Mouse (Mus musculus) heart, embryonic 13.5 days (tissue): ENCODE measurements at regions not wholly inside any gene's neighbourhood (a gene's known extent, or its start where the extent isn't known, plus 50 kb on each side); places are given as distances from the start of the nearest gene placed in this dataset.
A peak's percentile ranks its signal among the peaks of the same experiment; 100 is the strongest.

ENCODE experiments used
- ATAC-seq: fragments of 200-750 bp; cut with Nextera tagmentation; 2 replicates; pipeline ENCODE4 v1.8.0; 2017; ENCODE audit warnings: moderate TSS enrichment; ENCODE audit not compliant: insufficient number of reproducible peaks, low FRiP score, low TSS enrichment; ENCODE audit errors: extremely low read depth
- H3K27ac ChIP-seq: fragments of 300-500 bp; sonication (generic); replicated peaks from 2 replicates; pipeline ENCODE4 v1.5.1; 2015; ENCODE audit warnings: moderate library complexity, mild to moderate bottlenecking, inconsistent platforms
- H3K27me3 ChIP-seq: fragments of 300-500 bp; sonication (generic); replicated peaks from 2 replicates; pipeline ENCODE4 v1.6.1; 2015; ENCODE audit warnings: mild to moderate bottlenecking, inconsistent platforms
- H3K36me3 ChIP-seq: fragments of 300-500 bp; sonication (generic); 2 replicates; pipeline ENCODE4 v1.6.1; 2015; ENCODE audit warnings: mild to moderate bottlenecking, inconsistent platforms
- H3K4me1 ChIP-seq: fragments of 300-500 bp; sonication (generic); 2 replicates; pipeline ENCODE4 v1.6.1; 2015; ENCODE audit warnings: inconsistent platforms
- H3K4me2 ChIP-seq: fragments of 300-500 bp; sonication (generic); 2 replicates; pipeline ENCODE4 v1.6.1; 2015; ENCODE audit warnings: inconsistent platforms, mild to moderate bottlenecking, moderate library complexity
- H3K4me3 ChIP-seq: fragments of 300-500 bp; sonication (generic); 2 replicates; pipeline ENCODE4 v1.5.1; 2015; ENCODE audit warnings: moderate library complexity, mild to moderate bottlenecking, inconsistent platforms
- H3K9ac ChIP-seq: fragments of 300-500 bp; sonication (generic); 2 replicates; pipeline ENCODE4 v1.6.1; 2015; ENCODE audit warnings: inconsistent platforms, mild to moderate bottlenecking, moderate library complexity
- H3K9me3 ChIP-seq: fragments of 300-500 bp; sonication (generic); 2 replicates; pipeline ENCODE4 v1.6.1; 2016; ENCODE audit warnings: inconsistent platforms
- WGBS: fragments of 180-500 bp; shearing (Covaris S2); methylation state at CpG from one replicate; pipeline ENCODE4 v1.1.7; 2015; ENCODE audit warnings: mixed read lengths; 5-methylcytosine and 5-hydroxymethylcytosine counted together

GRCm38 (mm10) chr12:56472856-56473647 lies 63.7 kb downstream of the Nkx2-1 start:
- Histone ChIP-seq H3K9me3 (no peaks in the 10 kb centered on the region), H3K4me1 (no peaks in the 10 kb centered on the region), H3K36me3 (no peaks in the 10 kb centered on the region), H3K27ac (no peak overlapping the region), H3K4me3 (no peak overlapping the region), H3K27me3 (no peaks in the 10 kb centered on the region), H3K4me2 (no peak overlapping the region), H3K9ac (no peak overlapping the region)
- no peak for ATAC-seq
- 66% methylated on average over 10 of the region's 10 CpGs for WGBS

DNA sequence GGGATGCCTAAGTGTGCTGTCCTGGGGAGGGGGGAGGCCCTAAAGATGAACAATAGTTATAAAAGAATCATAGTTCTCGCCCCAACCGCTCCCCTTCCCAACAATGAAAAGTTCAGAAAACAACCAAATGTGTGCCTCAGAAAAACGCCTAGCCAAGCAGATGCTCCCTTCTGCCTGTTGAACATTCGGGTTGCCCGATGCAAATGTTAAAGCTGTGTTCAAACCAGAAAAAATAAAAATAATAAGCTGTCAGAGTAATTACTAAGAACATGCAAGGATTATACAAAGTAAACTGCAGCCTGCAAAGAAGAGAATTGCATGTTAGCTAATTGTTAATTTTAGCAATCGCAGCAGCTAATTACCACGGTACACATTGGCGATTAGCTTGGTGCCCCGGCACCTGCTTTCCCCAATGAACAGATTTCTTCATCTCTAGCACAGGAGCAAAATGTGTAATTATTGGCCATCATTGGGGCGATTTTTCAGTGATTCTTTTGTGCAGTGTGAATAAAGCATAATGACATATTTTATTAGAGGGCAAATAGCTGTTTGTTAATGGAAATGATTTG lies 65.7 kb downstream of the Nkx2-1 start:
- WGBS: 72% methylated on average over 10 of the region's 10 CpGs
- Histone ChIP-seq H3K27ac (no peak overlapping the region), H3K9ac (no peak overlapping the region), H3K9me3 (no peaks in the 10 kb centered on the region), H3K36me3 (no peaks in the 10 kb centered on the region), H3K4me1 (no peaks in the 10 kb centered on the region), H3K4me2 (no peak overlapping the region), H3K4me3 (no peak overlapping the region), H3K27me3 (no peaks in the 10 kb centered on the region)
- ATAC-seq: no peak

DNA sequence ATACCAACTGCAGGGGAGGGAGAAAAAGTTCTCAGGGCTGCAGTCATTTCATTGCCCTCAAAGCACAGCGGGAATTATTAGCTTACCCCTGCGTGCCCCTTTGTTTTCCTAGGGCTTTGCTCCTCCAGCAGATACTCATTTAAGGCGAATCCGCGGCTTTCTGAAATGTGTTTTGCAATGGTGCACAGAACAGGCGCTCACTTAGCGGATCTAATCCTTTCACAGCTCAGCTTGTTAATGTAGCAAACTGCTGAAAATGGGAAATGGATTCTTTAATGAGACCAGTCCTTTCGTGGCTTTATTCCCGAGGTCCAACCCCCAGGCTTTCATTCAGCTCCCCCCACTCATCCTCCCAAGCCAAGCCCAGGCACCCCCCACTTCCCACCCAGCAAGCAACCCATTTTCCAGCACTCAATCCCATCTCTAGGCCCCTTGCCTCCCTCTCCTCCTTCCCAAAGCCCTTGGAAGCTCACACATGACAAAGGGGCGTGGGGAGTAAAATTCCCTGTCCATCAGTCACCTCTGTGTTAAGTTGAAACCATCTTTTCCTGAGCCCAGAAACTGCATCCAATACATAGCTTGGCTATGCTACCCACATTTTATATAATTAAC lies 77.1 kb downstream of the Nkx2-1 start:
- H3K4me3 ChIP-seq: peak overlapping the region; percentile 37

DNA sequence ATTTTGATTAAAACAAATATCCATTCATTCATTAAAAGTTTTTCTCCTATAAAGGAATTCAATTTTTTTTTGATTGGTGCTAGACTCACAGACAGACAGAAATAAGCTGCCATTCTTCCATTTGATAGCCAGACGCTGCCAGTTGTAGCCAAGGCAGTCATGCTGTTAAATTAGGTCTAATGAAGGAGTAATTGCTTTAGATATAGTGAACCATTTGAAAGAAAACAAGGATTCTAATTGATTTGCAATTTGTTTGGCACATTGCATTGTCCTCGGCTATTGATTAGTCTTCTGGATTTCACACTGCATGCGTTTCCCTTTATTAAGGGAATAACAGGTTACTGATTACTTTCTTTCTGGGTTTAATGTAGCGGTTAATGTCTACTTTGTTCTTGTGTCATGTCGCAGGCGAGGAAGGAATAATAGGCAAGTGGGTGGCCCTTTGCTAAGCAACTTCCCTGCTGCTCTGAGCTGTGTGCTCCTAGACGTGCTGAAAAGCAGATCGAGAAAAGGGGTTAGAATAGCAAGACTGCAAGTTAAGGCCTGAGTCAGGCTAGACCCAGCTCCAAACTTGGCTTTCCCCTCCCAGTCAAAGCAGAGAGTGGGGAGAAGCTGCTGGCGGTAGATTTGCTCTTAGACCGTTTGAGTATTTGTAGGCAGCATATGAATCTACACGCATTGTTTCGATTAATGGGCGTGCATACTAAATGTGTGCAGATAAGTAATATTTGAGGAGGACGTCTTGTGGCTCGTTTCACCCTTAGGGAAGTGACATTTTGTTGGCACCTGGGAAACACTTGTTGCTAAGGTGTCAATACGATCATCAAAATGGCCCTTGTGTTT lies 77.8 kb downstream of the Nkx2-1 start:
- H3K4me2 ChIP-seq: peak overlapping the region; percentile 55
- H3K4me3 ChIP-seq: peak overlapping the region; percentile 37
- no peak overlapping the region for H3K27ac ChIP-seq
- 0 out of 2 replicates have a peak, but pooled peaks cover 3% of the 10 kb centered on the region for H3K4me1 ChIP-seq
- WGBS: 19% methylated on average over 16 of the region's 16 CpGs
- H3K9me3 ChIP-seq: no peaks in the 10 kb centered on the region
- H3K9ac ChIP-seq: no peak overlapping the region
- no peak for ATAC-seq
- peaks cover 8% of the 10 kb centered on the region; the same call in 1 of the 2 replicates for H3K27me3 ChIP-seq
- no peaks in the 10 kb centered on the region for H3K36me3 ChIP-seq

More for the DNA sequence above, 77.1 kb downstream of the Nkx2-1 start:
- Histone ChIP-seq H3K36me3 (no peaks in the 10 kb centered on the region), H3K9me3 (no peaks in the 10 kb centered on the region), H3K27me3 (peaks cover 8% of the 10 kb centered on the region; the same call in 1 of the 2 replicates), H3K4me2 (peak overlapping the region; percentile 55), H3K9ac (0 out of 2 replicates have a peak overlapping the region, but pooled peaks have one; percentile 21), H3K27ac (no peak overlapping the region), H3K4me1 (0 out of 2 replicates have a peak, but pooled peaks cover 3% of the 10 kb centered on the region)
- WGBS: 11% methylated on average over 10 of the region's 10 CpGs
- no peak for ATAC-seq

- 56% methylated on average over 5 of the region's 5 CpGs for WGBS
These were observed 78.8 kb downstream of the Nkx2-1 start for GRCm38 (mm10) chr12:56457951-56458350.

DNA sequence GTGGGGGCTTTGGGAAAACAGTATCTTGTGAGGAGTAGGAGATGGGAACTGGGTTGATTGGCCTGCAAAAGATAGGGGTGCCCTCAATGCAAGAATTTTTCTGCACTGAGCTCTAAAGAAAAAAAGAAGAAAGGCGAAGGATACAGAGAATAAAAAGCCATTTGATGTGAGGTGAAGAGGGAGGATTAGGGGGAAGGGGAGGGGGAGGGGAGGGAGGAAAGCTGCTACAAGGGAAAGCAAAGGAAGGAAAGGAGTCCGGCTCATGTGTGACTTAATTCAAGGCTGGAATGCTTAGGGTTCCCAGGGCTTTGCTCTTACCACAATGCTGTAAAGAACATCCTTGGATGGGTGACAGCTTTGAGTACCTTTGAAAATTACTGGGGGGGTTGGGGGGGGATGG lies 79.4 kb downstream of the Nkx2-1 start:
- H3K9me3 ChIP-seq: no peaks in the 10 kb centered on the region
- ATAC-seq: no peak
- H3K4me2 ChIP-seq: no peak overlapping the region
- H3K27me3 ChIP-seq: peaks cover 8% of the 10 kb centered on the region; the same call in 1 of the 2 replicates
- WGBS: 27% methylated on average over 2 of the region's 2 CpGs
- no peak overlapping the region for H3K27ac ChIP-seq
- no peak overlapping the region for H3K4me3 ChIP-seq
- no peak overlapping the region for H3K9ac ChIP-seq
- H3K36me3 ChIP-seq: no peaks in the 10 kb centered on the region
- 0 out of 2 replicates have a peak, but pooled peaks cover 3% of the 10 kb centered on the region for H3K4me1 ChIP-seq

More at GRCm38 (mm10) chr12:56457951-56458350, 78.8 kb downstream of the Nkx2-1 start:
- H3K4me1 ChIP-seq: 0 out of 2 replicates have a peak, but pooled peaks cover 3% of the 10 kb centered on the region
- no peak overlapping the region for H3K27ac ChIP-seq
- H3K4me2 ChIP-seq: no peak overlapping the region
- H3K4me3 ChIP-seq: no peak overlapping the region
- peaks cover 8% of the 10 kb centered on the region; the same call in 1 of the 2 replicates for H3K27me3 ChIP-seq
- H3K36me3 ChIP-seq: no peaks in the 10 kb centered on the region
- H3K9ac ChIP-seq: no peak overlapping the region
- no peak for ATAC-seq
- H3K9me3 ChIP-seq: no peaks in the 10 kb centered on the region

DNA sequence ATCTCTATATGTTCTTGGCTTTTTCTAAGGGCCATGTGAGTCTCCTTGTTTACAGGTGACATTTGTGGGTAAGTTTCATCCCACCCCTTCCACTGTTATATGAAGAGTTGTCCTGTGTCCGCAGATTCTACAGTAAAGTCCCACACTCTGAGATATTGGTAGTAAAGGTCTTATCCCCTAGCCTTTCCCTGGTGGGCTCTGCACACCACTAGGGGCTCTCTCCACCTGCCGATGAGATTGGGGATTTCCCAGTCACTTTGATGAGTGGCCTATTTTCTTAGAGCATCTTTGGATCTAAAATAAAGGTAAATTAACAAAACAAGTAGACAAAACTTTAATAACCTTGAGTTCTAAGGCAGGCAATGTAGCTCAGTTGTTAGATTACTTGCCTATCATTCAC lies 86.4 kb downstream of the Nkx2-1 start:
- no peak for ATAC-seq
- no peaks in the 10 kb centered on the region for H3K36me3 ChIP-seq
- no peak overlapping the region for H3K27ac ChIP-seq
- H3K4me3 ChIP-seq: no peak overlapping the region
- no peak overlapping the region for H3K9ac ChIP-seq
- 71% methylated on average over 2 of the region's 2 CpGs for WGBS
- H3K9me3 ChIP-seq: no peaks in the 10 kb centered on the region
- no peaks in the 10 kb centered on the region for H3K4me1 ChIP-seq
- no peak overlapping the region for H3K4me2 ChIP-seq
- H3K27me3 ChIP-seq: no peaks in the 10 kb centered on the region

GRCm38 (mm10) chr12:56448786-56449564 lies 87.7 kb downstream of the Nkx2-1 start:
- Histone ChIP-seq H3K27me3 (no peaks in the 10 kb centered on the region), H3K9me3 (no peaks in the 10 kb centered on the region), H3K4me1 (no peaks in the 10 kb centered on the region), H3K4me2 (no peak overlapping the region), H3K36me3 (no peaks in the 10 kb centered on the region), H3K27ac (no peak overlapping the region), H3K4me3 (no peak overlapping the region), H3K9ac (no peak overlapping the region)
- no peak for ATAC-seq
- 77% methylated on average over 12 of the region's 12 CpGs for WGBS

GRCm38 (mm10) chr12:56441166-56441817 lies 95.4 kb downstream of the Nkx2-1 start:
- Histone ChIP-seq H3K4me1 (no peaks in the 10 kb centered on the region), H3K9me3 (no peaks in the 10 kb centered on the region), H3K27ac (no peak overlapping the region), H3K36me3 (no peaks in the 10 kb centered on the region), H3K4me3 (no peak overlapping the region), H3K9ac (no peak overlapping the region), H3K27me3 (no peaks in the 10 kb centered on the region), H3K4me2 (no peak overlapping the region)
- no peak for ATAC-seq
- 78% methylated on average over 8 of the region's 8 CpGs for WGBS
